Mouse (Mus musculus): ENCODE data around the gene Mettl7a2. TPM values are rescaled to one million over a fixed set of nuclear protein-coding genes. Genes with fewer than 3 reads are reported as not detected.
A peak's percentile ranks its signal among the peaks of the same experiment; 100 is the strongest.
"Not testable (repeated sequence)": the region's sequence is repeated elsewhere in the genome, so short reads cannot be mapped to it uniquely, and the experiment has no call there.

Gene Mettl7a2
- total RNA-seq (2017) = not detected in 2 replicates

DNA sequence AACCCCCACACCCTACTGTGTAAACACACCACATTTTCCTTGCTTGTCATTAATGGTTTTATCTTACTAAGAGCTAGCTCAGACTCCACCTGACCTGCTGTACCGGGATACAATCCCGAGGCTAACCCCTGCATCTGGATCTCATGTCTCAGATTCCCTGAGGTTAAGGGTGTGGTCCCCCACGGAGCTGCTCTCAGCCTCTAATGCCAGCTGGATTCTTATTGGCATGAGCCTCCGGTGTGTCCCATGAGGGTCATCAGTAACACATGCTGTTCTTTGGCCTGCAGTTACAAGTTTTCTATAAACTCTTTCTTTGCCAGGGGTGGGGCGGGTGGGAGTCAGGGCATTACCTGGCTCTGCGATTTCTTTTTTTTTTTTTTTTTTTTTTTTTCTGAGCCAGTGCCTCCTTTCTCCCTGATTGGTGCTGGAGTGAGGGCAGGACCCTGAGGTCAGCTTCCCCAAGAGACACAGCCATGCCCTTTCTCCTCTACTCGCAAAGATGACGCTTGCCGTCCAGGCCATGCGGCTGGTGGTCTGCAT is at the start of gene Mettl7a2, which contains the start of gene Methig1:
Gene Mettl7a2 (plus strand): TSS at position 490 of the 540 bp plus-strand sequence.
Gene Methig1 (plus strand): TSS at position 439 of the 540 bp plus-strand sequence.
- ATAC-seq (ENCODE audit: extremely low read depth, insufficient number of reproducible peaks, low FRiP score, poor library complexity, severe bottlenecking) = no peak

DNA sequence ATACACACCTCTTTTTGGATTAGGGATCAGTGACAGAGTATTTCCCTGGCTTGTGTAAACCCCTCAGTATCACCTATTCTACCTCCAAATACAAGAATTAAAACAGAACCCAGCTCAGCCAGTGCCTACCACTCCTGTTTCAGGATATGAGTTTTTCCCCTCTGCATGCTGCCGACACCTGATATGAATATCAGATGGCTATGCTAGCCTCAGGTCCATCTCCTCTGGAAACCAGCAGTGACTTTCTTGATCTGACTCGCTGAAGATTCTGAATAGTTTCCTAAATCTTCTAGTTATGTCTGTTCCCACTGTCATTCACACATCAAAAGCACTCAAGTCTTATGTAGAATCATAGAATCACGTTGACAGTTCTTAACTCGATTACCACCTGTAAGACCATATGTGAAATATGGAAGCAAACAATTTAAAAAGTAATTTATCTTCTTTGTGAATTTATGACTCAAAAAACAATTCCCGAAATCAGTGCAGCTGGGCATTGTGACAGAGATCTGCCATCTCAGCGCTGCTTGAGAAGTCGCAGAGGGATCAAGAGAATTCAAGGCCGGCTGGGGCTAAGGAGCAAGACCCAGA is 49.5 kb upstream of the Mettl7a2 start:
- ATAC-seq (ENCODE audit: extremely low read depth, insufficient number of reproducible peaks, low FRiP score, poor library complexity, severe bottlenecking) = no peak

DNA sequence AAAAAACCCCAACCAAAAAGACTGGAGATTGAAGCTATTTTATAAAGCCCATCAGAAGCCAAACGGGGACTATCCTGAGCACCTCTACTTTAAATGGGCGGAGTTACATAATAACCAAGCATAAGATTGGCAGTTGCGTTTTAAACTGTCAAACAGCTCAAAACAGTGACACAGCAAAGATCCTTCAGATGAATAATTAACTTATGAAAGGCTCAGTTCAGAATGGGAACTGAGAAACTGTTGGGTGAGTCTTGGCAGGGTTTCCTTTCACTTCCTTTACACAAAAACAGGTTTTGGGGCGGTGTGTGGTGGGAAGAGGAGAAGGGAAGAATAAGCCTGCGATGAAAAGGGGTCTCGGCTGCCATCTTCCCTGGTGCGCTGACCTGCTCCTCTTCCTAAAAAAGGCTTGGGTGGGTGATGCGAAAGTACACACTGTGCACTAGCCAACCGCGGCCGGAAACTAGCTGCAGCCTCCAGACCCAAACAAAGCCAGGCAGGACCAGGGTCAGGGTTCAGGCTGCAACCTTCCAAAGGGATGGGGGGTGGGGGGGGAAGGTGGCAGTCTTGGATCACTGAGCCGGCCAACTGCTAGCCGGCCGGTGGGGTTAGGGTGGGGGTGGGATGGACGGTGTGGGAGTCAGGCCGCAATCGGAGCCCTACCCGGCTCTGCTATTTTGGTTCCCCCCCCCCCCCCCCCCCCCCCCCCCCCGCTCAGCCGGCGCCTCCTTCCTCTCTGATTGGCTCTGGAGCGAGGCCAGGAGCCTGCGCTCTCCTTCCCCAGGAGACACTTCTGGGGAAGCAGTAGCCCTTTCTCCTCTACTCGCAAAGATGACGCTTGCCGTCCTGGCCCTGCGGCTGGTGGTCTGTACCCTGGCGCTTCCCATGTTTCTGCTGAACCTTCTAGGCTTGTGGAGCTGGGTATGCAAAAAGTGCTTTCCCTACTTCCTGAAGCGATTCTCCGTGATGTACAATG is 48.7 kb upstream of the Mettl7a2 start, which contains the start of gene Mettl7a1:
Gene Mettl7a1 (plus strand): TSS at position 122 of the 973 bp plus-strand sequence.
- ATAC-seq (ENCODE audit: extremely low read depth, insufficient number of reproducible peaks, low FRiP score, poor library complexity, severe bottlenecking) = peak; percentile 67

DNA sequence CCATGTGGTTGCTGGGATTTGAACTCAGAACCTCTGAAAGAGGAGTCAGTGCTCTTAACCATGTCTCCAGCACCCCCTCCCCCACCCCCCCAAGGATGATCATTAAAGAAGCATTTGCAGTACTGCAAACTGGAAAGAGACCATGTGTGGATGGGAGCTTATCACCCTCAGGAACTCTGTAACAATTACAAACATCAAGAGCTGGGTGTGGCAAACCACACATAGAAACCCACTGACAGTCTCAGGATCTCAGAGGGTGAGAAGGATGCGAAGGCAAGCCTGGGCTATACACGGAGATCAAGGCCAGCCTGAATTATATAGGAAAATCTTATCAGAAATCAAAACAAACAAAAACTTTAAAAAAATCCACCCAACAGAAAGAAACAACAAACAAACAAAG is 46.8 kb upstream of the Mettl7a2 start:
- no peak for ATAC-seq (ENCODE audit: extremely low read depth, insufficient number of reproducible peaks, low FRiP score, poor library complexity, severe bottlenecking)

DNA sequence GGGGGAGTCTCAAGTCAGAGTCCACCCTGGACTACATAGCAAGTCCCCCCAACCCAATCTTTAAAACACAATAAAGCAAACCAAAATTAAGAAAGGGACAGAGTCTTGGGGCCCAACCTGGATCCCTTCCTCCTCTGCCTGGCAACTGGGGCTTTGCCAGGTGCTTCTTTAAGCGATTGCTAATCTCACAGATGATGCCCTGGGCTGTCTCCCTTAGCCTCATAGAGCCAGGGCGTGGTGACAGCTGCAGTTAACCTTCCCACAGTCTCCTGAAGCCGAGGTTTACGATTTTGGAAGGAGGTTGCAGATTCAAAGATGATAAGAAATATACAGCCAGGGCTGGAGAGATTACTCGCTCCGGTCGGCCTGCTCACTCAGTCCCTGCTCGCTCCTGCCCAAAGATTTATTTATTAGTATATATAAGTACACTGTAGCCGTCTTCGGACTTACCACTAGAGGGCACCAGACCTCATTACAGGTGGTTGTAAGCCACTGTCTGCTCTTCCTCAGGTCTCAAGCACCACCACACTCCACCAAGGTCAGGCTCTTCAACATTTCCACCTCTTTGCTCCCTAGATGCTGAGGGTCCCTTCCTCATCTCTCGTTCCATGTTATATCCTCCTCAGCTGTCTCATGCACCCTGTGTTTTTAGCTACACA is 45.4 kb upstream of the Mettl7a2 start:
- ATAC-seq (ENCODE audit: extremely low read depth, insufficient number of reproducible peaks, low FRiP score, poor library complexity, severe bottlenecking) = peak; percentile 47; the same call in 1 of the 2 replicates

DNA sequence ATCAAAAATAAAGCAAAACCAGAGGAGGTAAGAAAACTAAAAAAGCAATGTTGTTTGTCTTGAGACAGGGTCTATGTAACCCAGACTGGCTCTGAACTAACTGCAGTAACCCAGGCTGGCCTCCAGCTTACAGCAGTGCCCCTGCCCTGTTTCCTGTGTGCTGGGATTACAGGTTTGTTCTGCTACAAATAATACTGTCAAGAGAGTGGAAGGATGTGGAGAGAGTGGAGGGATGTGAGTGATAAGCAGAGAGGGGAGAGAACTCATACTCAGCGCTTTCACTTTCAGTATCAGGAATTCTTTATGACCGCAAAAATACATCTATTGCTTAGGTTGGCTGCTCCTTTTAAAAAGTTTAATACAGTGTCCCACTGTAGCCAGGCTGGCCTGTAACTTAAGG is 40.7 kb upstream of the Mettl7a2 start:
- ATAC-seq (ENCODE audit: extremely low read depth, insufficient number of reproducible peaks, low FRiP score, poor library complexity, severe bottlenecking) = no peak

DNA sequence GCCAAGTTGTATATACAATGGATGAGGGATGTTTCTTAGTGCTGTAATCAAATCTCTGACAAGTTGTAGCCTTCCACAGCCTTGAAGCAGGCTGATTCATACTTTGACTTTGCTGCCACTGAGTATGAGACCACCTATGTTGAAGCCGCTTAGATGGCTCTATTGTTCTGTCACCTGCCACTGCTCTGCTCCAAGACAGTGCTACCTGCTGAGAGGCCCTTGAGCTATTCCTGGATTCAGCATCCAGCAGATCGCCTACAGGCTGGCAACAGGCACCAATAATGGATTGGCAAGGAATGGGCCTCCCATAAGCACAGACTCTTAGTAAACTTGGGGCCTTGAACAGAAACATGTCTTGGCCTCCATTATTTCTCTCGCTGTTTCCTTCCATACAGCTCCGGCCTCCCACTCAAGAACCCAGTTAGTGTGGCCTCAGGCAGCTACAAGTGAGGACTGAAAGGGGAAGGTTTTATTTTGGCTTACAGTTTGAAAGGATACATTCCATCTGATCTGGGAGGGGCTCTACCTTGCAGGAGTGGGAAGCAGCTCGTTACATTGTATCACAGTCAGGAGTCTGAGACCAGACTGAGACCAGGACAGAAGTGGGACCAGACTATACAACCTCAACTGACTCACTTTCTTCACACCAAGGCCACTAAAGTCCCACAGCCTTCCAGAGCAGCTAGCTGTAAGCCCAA is 38.4 kb upstream of the Mettl7a2 start:
- no peak for ATAC-seq (ENCODE audit: extremely low read depth, insufficient number of reproducible peaks, low FRiP score, poor library complexity, severe bottlenecking)

DNA sequence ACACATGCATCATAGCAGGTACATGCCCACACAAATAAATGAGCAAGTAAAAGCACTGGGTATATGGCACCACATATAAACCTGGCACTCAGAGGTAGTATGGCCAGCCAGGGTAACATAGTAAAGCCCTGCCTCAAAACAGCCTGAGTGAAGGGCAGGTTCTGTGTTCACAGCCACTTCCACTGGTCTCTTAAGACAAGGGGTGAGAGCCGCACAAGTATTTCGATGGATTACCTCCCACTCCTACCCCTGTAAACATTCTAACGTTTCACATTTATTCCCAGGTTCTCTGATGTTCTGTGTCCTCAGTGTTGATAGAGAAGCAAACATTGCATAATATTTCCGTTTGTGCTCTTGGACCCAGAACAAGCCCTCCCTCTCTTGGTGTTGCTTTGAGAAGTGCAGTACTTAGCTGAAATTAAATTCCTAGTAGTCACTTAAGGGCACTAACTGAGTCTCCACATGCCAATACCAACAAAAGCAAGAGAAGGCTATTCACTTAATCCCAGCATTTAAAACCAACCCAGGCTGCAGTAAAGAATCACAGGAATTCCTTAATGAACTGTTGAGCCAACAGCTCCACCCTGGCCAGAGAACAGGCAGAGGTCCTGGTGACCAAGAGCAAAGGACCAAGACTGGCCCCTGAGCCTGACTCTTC is 34.9 kb upstream of the Mettl7a2 start:
- not testable (repeated sequence) for ATAC-seq (ENCODE audit: extremely low read depth, insufficient number of reproducible peaks, low FRiP score, poor library complexity, severe bottlenecking)

DNA sequence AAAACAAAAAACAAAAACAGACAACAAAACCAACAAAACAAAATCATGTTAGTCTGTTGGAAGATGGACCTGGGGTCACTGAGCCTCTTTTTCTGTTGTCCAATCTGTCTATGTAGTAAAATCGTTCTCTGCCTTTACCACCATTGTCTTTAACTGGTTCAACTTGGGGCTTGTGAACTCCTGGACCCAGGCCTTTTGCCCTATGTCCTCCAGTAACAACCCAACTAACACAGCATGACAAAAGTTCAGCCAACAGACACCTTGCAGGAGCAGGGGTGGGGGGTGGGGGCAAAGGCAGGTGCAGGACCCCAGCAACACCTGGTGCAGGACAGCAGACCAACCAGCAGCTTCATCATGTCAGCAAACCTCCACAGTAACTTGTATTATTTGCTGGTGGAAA is 33.1 kb upstream of the Mettl7a2 start:
- no peak for ATAC-seq (ENCODE audit: extremely low read depth, insufficient number of reproducible peaks, low FRiP score, poor library complexity, severe bottlenecking)

DNA sequence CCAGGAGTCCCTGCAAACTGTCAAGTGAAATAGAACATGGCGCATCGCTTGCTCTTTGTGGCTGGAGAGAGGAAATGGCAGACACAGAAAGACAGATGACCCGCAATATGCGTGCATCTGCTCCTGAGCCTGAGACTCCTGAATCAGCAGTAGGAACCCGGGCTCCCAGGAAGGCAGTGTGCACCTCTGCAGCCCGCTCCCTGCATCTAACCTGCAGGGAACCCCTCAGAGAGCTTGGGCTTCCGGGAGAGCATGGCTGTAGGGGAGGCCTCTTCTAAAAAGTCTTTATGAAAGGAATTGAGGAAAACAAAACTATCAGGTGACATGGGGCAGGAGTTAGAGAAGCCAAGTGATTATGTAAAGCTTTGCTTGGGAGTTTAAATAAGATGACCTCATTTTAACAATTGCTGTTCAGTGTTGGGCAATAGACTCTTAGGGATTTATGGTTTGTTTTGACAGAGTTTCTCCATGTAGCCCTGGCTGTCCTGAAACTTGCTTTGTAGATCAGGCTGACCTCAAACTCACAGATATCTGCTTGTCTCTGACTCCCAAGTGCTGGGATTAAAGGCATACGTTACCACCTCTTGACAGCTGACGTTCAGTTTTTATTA is 32.6 kb upstream of the Mettl7a2 start:
- no peak for ATAC-seq (ENCODE audit: extremely low read depth, insufficient number of reproducible peaks, low FRiP score, poor library complexity, severe bottlenecking)

DNA sequence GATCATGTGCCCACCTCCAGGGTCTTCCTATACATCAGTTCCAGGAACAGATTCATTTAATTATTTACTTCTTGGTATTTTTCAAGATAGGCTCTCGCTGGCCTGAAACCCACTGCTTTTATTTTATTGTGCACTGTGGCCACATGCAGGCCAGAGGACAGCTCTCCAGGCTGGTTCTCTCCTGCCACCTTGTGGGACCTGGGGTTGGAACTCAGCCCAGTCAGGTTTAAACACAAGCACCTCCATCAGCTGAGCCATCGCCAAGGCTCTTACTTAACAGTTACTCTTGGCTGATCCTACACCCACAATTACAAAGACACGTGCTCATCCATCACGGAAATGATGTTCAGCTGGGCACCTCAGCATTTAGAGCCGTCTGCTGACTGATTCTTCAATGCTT is 31.9 kb upstream of the Mettl7a2 start:
- ATAC-seq (ENCODE audit: extremely low read depth, insufficient number of reproducible peaks, low FRiP score, poor library complexity, severe bottlenecking) = no peak

DNA sequence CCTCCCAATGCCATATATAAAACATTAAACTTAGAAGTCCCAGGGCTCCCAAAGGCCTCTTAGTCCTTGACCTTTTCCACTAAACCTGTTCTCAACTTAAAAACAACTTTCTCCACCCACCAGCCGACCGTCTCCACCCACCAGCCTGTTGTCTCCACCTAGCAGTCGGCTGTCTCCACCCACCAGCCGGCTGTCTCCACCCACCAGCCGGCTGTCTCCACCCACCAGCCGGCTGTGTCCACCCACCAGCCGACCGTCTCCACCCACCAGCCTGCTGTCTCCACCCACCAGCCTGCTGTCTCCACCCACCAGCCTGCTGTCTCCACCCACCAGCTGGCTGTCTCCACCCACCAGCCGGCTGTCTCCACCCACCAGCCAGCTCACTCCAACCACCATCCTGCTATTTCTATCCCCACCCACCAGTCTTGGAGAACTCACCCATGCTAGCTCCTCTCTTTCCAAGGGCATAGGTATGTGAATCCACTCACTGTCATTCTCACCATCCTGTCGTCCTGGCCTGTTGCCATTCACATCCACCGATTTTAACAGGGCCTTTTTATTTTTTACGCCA is 28.9 kb upstream of the Mettl7a2 start:
- ATAC-seq (ENCODE audit: extremely low read depth, insufficient number of reproducible peaks, low FRiP score, poor library complexity, severe bottlenecking) = no peak

DNA sequence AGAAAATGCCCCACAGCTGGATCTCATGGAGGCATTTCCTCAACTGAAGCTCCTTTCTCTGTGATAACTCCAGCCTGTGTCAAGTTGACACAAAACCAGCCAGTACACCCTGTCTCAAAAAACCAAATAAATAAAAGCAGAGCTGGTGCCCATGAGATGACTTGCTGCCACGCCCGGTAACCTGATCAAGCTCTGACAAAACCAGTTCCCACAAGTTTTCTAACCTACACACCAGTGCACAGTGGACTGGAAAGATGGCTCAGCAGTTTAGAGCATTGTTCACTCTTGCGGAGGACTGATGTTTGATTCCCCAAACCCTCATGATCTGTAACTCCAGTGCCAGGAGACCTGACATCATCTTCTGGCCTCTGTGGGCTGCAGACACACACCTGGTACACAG is 27.8 kb upstream of the Mettl7a2 start:
- no peak for ATAC-seq (ENCODE audit: extremely low read depth, insufficient number of reproducible peaks, low FRiP score, poor library complexity, severe bottlenecking)

DNA sequence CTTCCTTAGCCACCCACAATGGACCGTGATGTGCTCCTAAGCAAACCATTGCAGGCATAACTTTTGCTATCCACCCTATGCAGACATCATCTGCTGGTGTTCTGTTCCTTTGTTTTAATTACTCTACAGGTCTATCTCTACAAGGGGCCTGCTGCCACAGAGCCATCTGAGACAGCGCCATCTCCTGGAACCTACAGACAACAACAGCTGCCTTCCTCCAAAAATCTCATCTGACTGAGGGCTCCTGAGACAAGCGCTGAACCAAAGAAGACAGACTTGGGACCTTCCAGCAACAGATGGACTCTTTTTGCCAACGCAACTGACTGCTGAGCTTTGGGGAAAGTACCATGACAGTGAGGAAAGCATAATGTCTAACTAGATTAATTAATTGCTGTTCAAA is 24.9 kb upstream of the Mettl7a2 start:
- ATAC-seq (ENCODE audit: extremely low read depth, insufficient number of reproducible peaks, low FRiP score, poor library complexity, severe bottlenecking) = not testable (repeated sequence)

DNA sequence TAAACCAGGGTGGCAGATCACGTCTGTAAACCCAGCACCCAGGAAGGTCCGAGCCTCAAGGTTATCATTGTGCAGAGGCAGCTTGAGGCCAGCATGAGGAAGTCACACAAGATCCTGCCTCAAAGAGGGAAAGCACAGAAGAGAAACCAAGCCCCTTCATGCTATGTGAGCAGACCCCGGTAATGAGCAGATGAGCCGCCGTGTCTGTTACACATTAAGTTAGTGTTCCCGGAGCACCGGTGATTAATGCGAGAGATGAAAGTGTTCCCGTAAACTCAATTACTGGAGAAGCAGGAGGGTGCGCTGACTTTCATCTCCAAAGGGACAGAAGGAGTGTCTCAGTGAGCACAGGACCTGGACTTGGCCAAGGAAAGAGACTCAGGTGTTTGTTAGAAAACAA is 23.7 kb upstream of the Mettl7a2 start:
- not testable (repeated sequence) for ATAC-seq (ENCODE audit: extremely low read depth, insufficient number of reproducible peaks, low FRiP score, poor library complexity, severe bottlenecking)

DNA sequence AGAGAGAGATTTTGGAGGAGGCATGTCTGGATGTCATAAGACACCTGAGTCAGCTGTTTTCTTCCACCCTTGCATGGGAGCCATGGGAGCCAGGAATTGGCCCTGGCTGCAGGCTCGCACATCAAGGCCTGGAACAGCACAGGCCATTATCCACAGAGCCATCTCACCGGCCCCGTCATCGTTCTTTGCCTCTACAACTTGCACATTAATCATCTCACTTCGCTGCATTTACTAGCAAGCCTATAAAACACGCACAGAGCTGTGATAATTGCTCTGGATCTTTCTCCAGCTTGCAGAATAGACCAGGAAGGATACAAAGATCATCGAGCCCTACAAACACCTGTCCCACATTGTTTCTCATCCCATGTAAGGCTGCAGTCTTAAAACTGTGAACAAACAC is 22.3 kb upstream of the Mettl7a2 start:
- no peak for ATAC-seq (ENCODE audit: extremely low read depth, insufficient number of reproducible peaks, low FRiP score, poor library complexity, severe bottlenecking)

Data from neutrophil, adult 5-6 weeks (primary cell).